Mouse (Mus musculus) spleen, adult 2 months (tissue): ENCODE results near the gene Drg1.
"Not testable (repeated sequence)": the region's sequence is repeated elsewhere in the genome, so short reads cannot be mapped to it uniquely, and the experiment has no call there.

Source experiments
- CTCF ChIP-seq: fragments of 200-500 bp; IDR thresholded peaks from 2 replicates; pipeline ENCODE4 v1.5.1; 2011; ENCODE audit warnings: mild to moderate bottlenecking, inconsistent platforms; ENCODE audit not compliant: insufficient read depth, insufficient read length, insufficient replicate concordance; ENCODE audit errors: extremely low read depth
- POLR2A ChIP-seq: fragments of 200-500 bp; IDR thresholded peaks from 2 replicates; pipeline ENCODE4 v1.6.1; 2011; ENCODE audit warnings: low read depth, low read length, inconsistent platforms

DNA sequence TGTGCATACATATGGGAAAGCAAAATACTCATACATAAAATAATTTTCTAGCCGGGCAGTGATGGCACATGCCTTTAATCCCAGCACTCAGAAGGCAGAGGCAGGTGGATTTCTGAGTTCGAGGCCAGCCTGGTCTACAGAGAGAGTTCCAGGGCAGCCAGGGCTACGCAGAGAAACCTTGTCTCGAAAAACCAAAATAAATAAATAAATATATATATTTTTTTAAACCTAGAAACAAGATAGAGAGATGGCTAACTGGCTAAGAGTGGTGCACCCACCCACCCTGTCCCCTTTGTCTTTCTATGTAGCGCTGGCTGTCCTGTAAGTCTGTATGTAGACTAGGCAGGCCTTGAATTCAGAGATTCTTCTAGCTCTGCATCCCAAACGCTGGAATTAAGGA is 93.7 kb downstream of the Drg1 start:
- not testable (repeated sequence) for TF ChIP-seq POLR2A, CTCF
